Mouse (Mus musculus) telencephalon, adult 2 months (tissue): ENCODE results near the gene Rab20.
"Not testable (repeated sequence)": the region's sequence is repeated elsewhere in the genome, so short reads cannot be mapped to it uniquely, and the experiment has no call there.

Experiments
- DNase-seq: peaks from one replicate; pipeline ENCODE4 v3.0.0-alpha.2; 2011; ENCODE audit warnings: low read depth, low spot score

The Rab20 gene

GRCm38 (mm10) chr8:11481876-11482275, 3.4 kb upstream of the Rab20 start:
- DNase-seq: no peak

GRCm38 (mm10) chr8:11479591-11479990, 1.1 kb upstream of the Rab20 start:
- DNase-seq: no peak

GRCm38 (mm10) chr8:11478807-11479527, 457 bp upstream of the Rab20 start:
- no peak for DNase-seq

- no peak for DNase-seq
Observed at GRCm38 (mm10) chr8:11477178-11477553, 1.3 kb downstream of the Rab20 start.

- DNase-seq: no peak
Observed at GRCm38 (mm10) chr8:11476338-11477177, 2.0 kb downstream of the Rab20 start.

- no peak for DNase-seq
Observed at GRCm38 (mm10) chr8:11475876-11476275, 2.6 kb downstream of the Rab20 start.

- no peak for DNase-seq
Observed at GRCm38 (mm10) chr8:11475397-11475796, 3.1 kb downstream of the Rab20 start.

- DNase-seq: no peak
Observed at GRCm38 (mm10) chr8:11473072-11473471, 5.4 kb downstream of the Rab20 start.

- no peak for DNase-seq
Observed at GRCm38 (mm10) chr8:11471309-11471708, 7.2 kb downstream of the Rab20 start.

GRCm38 (mm10) chr8:11470694-11471093, 7.8 kb downstream of the Rab20 start:
- no peak for DNase-seq

- DNase-seq: no peak
Observed at GRCm38 (mm10) chr8:11469095-11469494, 9.4 kb downstream of the Rab20 start.

GRCm38 (mm10) chr8:11466528-11466927, 12.0 kb downstream of the Rab20 start:
- not testable (repeated sequence) for DNase-seq

GRCm38 (mm10) chr8:11465619-11466018, 12.9 kb downstream of the Rab20 start:
- DNase-seq: no peak

- DNase-seq: no peak
Observed at GRCm38 (mm10) chr8:11464707-11464964, 13.9 kb downstream of the Rab20 start.

GRCm38 (mm10) chr8:11463889-11464706, 14.4 kb downstream of the Rab20 start:
- DNase-seq: no peak

- DNase-seq: no peak
Observed at GRCm38 (mm10) chr8:11463541-11463888, 15.0 kb downstream of the Rab20 start.

GRCm38 (mm10) chr8:11462641-11463040, 15.9 kb downstream of the Rab20 start:
- no peak for DNase-seq

- no peak for DNase-seq
Observed at GRCm38 (mm10) chr8:11461847-11462246, 16.7 kb downstream of the Rab20 start.

GRCm38 (mm10) chr8:11460934-11461333, 17.6 kb downstream of the Rab20 start:
- DNase-seq: peak; percentile 24

- DNase-seq: no peak
Observed at GRCm38 (mm10) chr8:11459016-11459415, 19.5 kb downstream of the Rab20 start.

- DNase-seq: no peak
Observed at GRCm38 (mm10) chr8:11457981-11458836, 20.3 kb downstream of the Rab20 start.

- no peak for DNase-seq
Observed at GRCm38 (mm10) chr8:11457278-11457677, 21.2 kb downstream of the Rab20 start.
